Mouse (Mus musculus): Measurements from ENCODE around the gene Npy1r.

The Npy1r gene

GRCm38 (mm10) chr8:66696970-66697843 lies at the start of gene Npy1r:
Npy1r (plus strand) TSS chr8:66697192.
- DNase-seq (ENCODE audit: extremely low spot score): peak; percentile 63

- no peak for DNase-seq (ENCODE audit: extremely low spot score)
These were observed 15.7 kb upstream of the Npy1r start for GRCm38 (mm10) chr8:66681261-66681660.

GRCm38 (mm10) chr8:66687511-66688329 lies 9.3 kb upstream of the Npy1r start, which contains the start of gene Npy5r:
Npy5r (minus strand) TSS chr8:66688128.
- peak; percentile 59 for DNase-seq (ENCODE audit: extremely low spot score)

GRCm38 (mm10) chr8:66688395-66688794 lies 8.6 kb upstream of the Npy1r start:
- no peak for DNase-seq (ENCODE audit: extremely low spot score)

- no peak for DNase-seq (ENCODE audit: extremely low spot score)
These were observed 8.2 kb upstream of the Npy1r start for GRCm38 (mm10) chr8:66688799-66689198.

- no peak for DNase-seq (ENCODE audit: extremely low spot score)
These were observed 6.6 kb upstream of the Npy1r start for GRCm38 (mm10) chr8:66690402-66690801.

- DNase-seq (ENCODE audit: extremely low spot score): no peak
These were observed 1.0 kb downstream of the Npy1r start for GRCm38 (mm10) chr8:66698011-66698410.

- no peak for DNase-seq (ENCODE audit: extremely low spot score)
These were observed 1.8 kb downstream of the Npy1r start for GRCm38 (mm10) chr8:66698782-66699181.

- no peak for DNase-seq (ENCODE audit: extremely low spot score)
These were observed 17.5 kb downstream of the Npy1r start for GRCm38 (mm10) chr8:66714324-66714975.

GRCm38 (mm10) chr8:66722835-66723234 lies 25.8 kb downstream of the Npy1r start:
- no peak for DNase-seq (ENCODE audit: extremely low spot score)

- DNase-seq (ENCODE audit: extremely low spot score): no peak
These were observed 32.5 kb downstream of the Npy1r start for GRCm38 (mm10) chr8:66729446-66729845.

- no peak for DNase-seq (ENCODE audit: extremely low spot score)
These were observed 35.0 kb downstream of the Npy1r start for GRCm38 (mm10) chr8:66731957-66732356.

GRCm38 (mm10) chr8:66742359-66742758 lies 45.4 kb downstream of the Npy1r start:
- DNase-seq (ENCODE audit: extremely low spot score): no peak

- DNase-seq (ENCODE audit: extremely low spot score): no peak
These were observed 48.6 kb downstream of the Npy1r start for GRCm38 (mm10) chr8:66745612-66746011.

- DNase-seq (ENCODE audit: extremely low spot score): no peak
These were observed 54.6 kb downstream of the Npy1r start for GRCm38 (mm10) chr8:66751621-66752020.

- DNase-seq (ENCODE audit: extremely low spot score): no peak
These were observed 59.2 kb downstream of the Npy1r start for GRCm38 (mm10) chr8:66756161-66756560.
